Mouse (Mus musculus) heart, postnatal 0 days (tissue): ENCODE data around the gene Megf8. TPM values are rescaled to one million over a fixed set of nuclear protein-coding genes. Genes with fewer than 3 reads are reported as not detected.

Experiments used
- ATAC-seq: fragments of 200-750 bp; cut with Nextera tagmentation; 2 replicates; pipeline ENCODE4 v1.8.0; 2017; ENCODE audit warnings: low read depth, moderate number of reproducible peaks, moderate library complexity; ENCODE audit not compliant: insufficient read depth
- DNase-seq: peaks from one replicate; pipeline ENCODE4 v3.0.0-alpha.2; 2016; ENCODE audit warnings: low spot score
- H3K27ac ChIP-seq: fragments of 300-500 bp; sonication (generic); 2 replicates; pipeline ENCODE4 v1.5.1; 2014; ENCODE audit warnings: low read depth, mild to moderate bottlenecking
- H3K27me3 ChIP-seq: fragments of 300-500 bp; sonication (generic); 2 replicates; pipeline ENCODE4 v1.6.1; 2014; ENCODE audit warnings: low read length, mixed read lengths; ENCODE audit not compliant: control insufficient read depth, insufficient read depth
- H3K36me3 ChIP-seq: fragments of 300-500 bp; sonication (generic); replicated peaks from 2 replicates; pipeline ENCODE4 v1.6.1; 2014; ENCODE audit warnings: low read length, mixed read lengths; ENCODE audit not compliant: control insufficient read depth, insufficient read depth
- H3K4me1 ChIP-seq: fragments of 300-500 bp; sonication (generic); 2 replicates; pipeline ENCODE4 v1.6.1; 2014; ENCODE audit warnings: antibody characterized with exemption; ENCODE audit not compliant: control insufficient read depth, insufficient read depth
- H3K4me2 ChIP-seq: fragments of 300-500 bp; sonication (generic); 2 replicates; pipeline ENCODE4 v1.6.1; 2014; ENCODE audit warnings: low read depth, mild to moderate bottlenecking, low read length, moderate library complexity
- H3K4me3 ChIP-seq: fragments of 300-500 bp; sonication (generic); 2 replicates; pipeline ENCODE4 v1.5.1; 2014; ENCODE audit warnings: low read depth, low read length
- H3K9ac ChIP-seq: fragments of 300-500 bp; sonication (generic); replicated peaks from 2 replicates; pipeline ENCODE4 v1.6.1; 2014; ENCODE audit warnings: low read depth, low read length, mixed read lengths
- H3K9me3 ChIP-seq: fragments of 300-500 bp; sonication (generic); replicated peaks from 2 replicates; pipeline ENCODE4 v1.6.1; 2016; ENCODE audit warnings: low read length; ENCODE audit not compliant: control insufficient read depth
- CTCF ChIP-seq: IDR thresholded peaks from 2 replicates; pipeline ENCODE4 v1.5.1; 2016; ENCODE audit warnings: antibody characterized with exemption, control low read depth, low read depth
- EP300 ChIP-seq: IDR thresholded peaks from 2 replicates; pipeline ENCODE4 v1.6.1; 2016; ENCODE audit warnings: antibody characterized with exemption, low read depth
- WGBS: fragments of 180-500 bp; shearing (Covaris S2); extraction: QIAGEN DNeasy Blood & Tissue Kit; methylation state at CpG from one replicate; pipeline ENCODE4 v1.1.7; 2014; 5-methylcytosine and 5-hydroxymethylcytosine counted together
- polyA plus RNA-seq: library from polyadenylated mRNA; unstranded; fragments of >200 nt; fragmentation: Nextera tagmentation; extraction: Ambion mirVana; gene quantifications from 2 replicates; pipeline ENCODE4 v1.2.1, GENCODE M21; 2015
- total RNA-seq: library from RNA; depleted of rRNA; stranded (reverse); fragments of >200 nt; gene quantifications from 2 replicates; pipeline ENCODE4 v1.2.3, GENCODE M21; 2014; ENCODE audit warnings: low replicate concordance; rRNA removed

Megf8 gene
- total and polyA plus RNA-seq, 2 experiments from 2014 or later, result 4.4 to 17.7 TPM

- Histone ChIP-seq H3K4me1 (no peaks in the 10 kb centered on the region), H3K27me3 (no peaks in the 10 kb centered on the region), H3K9ac (no peak overlapping the region), H3K9me3 (no peaks in the 10 kb centered on the region), H3K36me3 (no peaks in the 10 kb centered on the region), H3K27ac (no peak overlapping the region), H3K4me2 (no peak overlapping the region), H3K4me3 (no peak overlapping the region)
- DNase-seq (no peak), ATAC-seq (no peak)
- TF ChIP-seq EP300, result no peak
- TF ChIP-seq CTCF, result peak; percentile 43
- 45% methylated on average over 4 of the region's 4 CpGs for WGBS
Measured at GRCm38 (mm10) chr7:25409114-25409760, 92.3 kb downstream of the Megf8 start.

GRCm38 (mm10) chr7:25410969-25411615 lies 94.1 kb downstream of the Megf8 start:
- H3K9me3 ChIP-seq, result no peaks in the 10 kb centered on the region
- H3K27ac ChIP-seq, result no peak overlapping the region
- H3K4me1 ChIP-seq, result no peaks in the 10 kb centered on the region
- ATAC-seq, result no peak
- no peak overlapping the region for H3K9ac ChIP-seq
- WGBS, result 81% methylated on average over 1 of the region's 1 CpGs
- H3K27me3 ChIP-seq, result no peaks in the 10 kb centered on the region
- TF ChIP-seq CTCF, result no peak
- no peak for TF ChIP-seq EP300
- no peaks in the 10 kb centered on the region for H3K36me3 ChIP-seq
- H3K4me2 ChIP-seq, result no peak overlapping the region
- no peak for DNase-seq
- H3K4me3 ChIP-seq, result no peak overlapping the region

DNA sequence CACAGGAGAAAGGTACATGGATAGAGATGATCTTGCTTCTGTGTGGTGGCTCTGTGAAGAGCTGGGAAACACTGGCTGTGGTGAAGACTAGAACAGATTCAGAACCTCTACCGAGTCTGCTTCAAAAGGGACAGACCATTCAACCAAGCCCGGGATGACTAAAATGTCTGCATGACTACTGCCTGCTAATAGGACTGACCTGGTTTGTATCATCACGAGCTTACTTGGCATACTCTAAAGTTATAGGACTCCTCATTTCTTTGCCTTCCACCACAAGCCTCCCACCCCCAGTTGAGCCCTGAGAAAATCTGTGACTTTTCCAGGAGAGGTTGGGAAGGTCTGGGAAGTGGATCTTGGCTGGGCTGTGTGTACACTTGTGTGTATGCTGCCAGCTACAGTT lies 94.9 kb downstream of the Megf8 start:
- H3K4me3 ChIP-seq, result no peak overlapping the region
- H3K9ac ChIP-seq, result no peak overlapping the region
- H3K36me3 ChIP-seq, result no peaks in the 10 kb centered on the region
- no peaks in the 10 kb centered on the region for H3K4me1 ChIP-seq
- WGBS, result 68% methylated on average over 3 of the region's 3 CpGs
- TF ChIP-seq EP300 (no peak), CTCF (no peak)
- DNase-seq (no peak), ATAC-seq (no peak)
- no peak overlapping the region for H3K27ac ChIP-seq
- no peak overlapping the region for H3K4me2 ChIP-seq
- no peaks in the 10 kb centered on the region for H3K9me3 ChIP-seq
- no peaks in the 10 kb centered on the region for H3K27me3 ChIP-seq

- Histone ChIP-seq H3K36me3 (no peaks in the 10 kb centered on the region), H3K4me2 (no peak within 1 kb of the TSS), H3K27me3 (no peaks in the 10 kb centered on the region), H3K9ac (no peak within 1 kb of the TSS), H3K9me3 (no peaks in the 10 kb centered on the region), H3K27ac (peak within 1 kb of the TSS; percentile 22; the same call in 1 of the 2 replicates), H3K4me3 (no peak within 1 kb of the TSS), H3K4me1 (no peaks in the 10 kb centered on the region)
- ATAC-seq (no peak), DNase-seq (peak; percentile 27)
- TF ChIP-seq CTCF (no peak), EP300 (no peak)
- WGBS, result 30% methylated on average over 7 of the region's 7 CpGs
Measured at GRCm38 (mm10) chr7:25412833-25413441, 96.0 kb downstream of the Megf8 start, which contains the start of gene Cxcl17. Gene Cxcl17 (minus strand): TSS chr7:25412886.

Other genes with a start within 250 kb of the Megf8 start
- gene Grik5, start 244.8 kb upstream of the Megf8 start, total RNA-seq, result 16.2 and 21.5 TPM in 2 replicates
- gene Grik5, start 244.8 kb upstream of the Megf8 start, polyA plus RNA-seq, result 1.5 and 1.6 TPM in 2 replicates
- 9.8 and 12.0 TPM in 2 replicates for gene Zfp574, start 244.6 kb upstream of the Megf8 start, total RNA-seq
- 11.2 and 11.6 TPM in 2 replicates for gene Zfp574, start 244.6 kb upstream of the Megf8 start, polyA plus RNA-seq
- gene Pou2f2, start 137.4 kb upstream of the Megf8 start, total RNA-seq, result under 0.01 and 0.15 TPM in 2 replicates
- 0.25 and 0.26 TPM in 2 replicates for gene Pou2f2, start 137.4 kb upstream of the Megf8 start, polyA plus RNA-seq
- 20.5 and 33.8 TPM in 2 replicates for gene Dedd2, start 96.5 kb upstream of the Megf8 start, total RNA-seq
- 9.5 and 11.0 TPM in 2 replicates for gene Dedd2, start 96.5 kb upstream of the Megf8 start, polyA plus RNA-seq
- 6.6 and 6.8 TPM in 2 replicates for gene Zfp526, start 95.7 kb upstream of the Megf8 start, total RNA-seq
- 1.2 and 1.4 TPM in 2 replicates for gene Zfp526, start 95.7 kb upstream of the Megf8 start, polyA plus RNA-seq
- gene Gsk3a, start 79.3 kb upstream of the Megf8 start, total RNA-seq, result 62.1 and 64.7 TPM in 2 replicates
- gene Gsk3a, start 79.3 kb upstream of the Megf8 start, polyA plus RNA-seq, result 5.3 and 5.9 TPM in 2 replicates
- 41.4 and 66.8 TPM in 2 replicates for gene Erf, start 66.4 kb upstream of the Megf8 start, total RNA-seq
- 6.5 and 7.0 TPM in 2 replicates for gene Erf, start 66.4 kb upstream of the Megf8 start, polyA plus RNA-seq
- gene Cic, start 49.5 kb upstream of the Megf8 start, total RNA-seq, result 57.2 and 63.0 TPM in 2 replicates
- gene Cic, start 49.5 kb upstream of the Megf8 start, polyA plus RNA-seq, result 15.7 and 16.9 TPM in 2 replicates
- 83.9 and 161 TPM in 2 replicates for gene Pafah1b3, start 19.2 kb upstream of the Megf8 start, total RNA-seq
- 57.3 and 61.5 TPM in 2 replicates for gene Pafah1b3, start 19.2 kb upstream of the Megf8 start, polyA plus RNA-seq
- not detected in 2 replicates for gene Prr19, start 15.8 kb upstream of the Megf8 start, total RNA-seq
- gene Prr19, start 15.8 kb upstream of the Megf8 start, polyA plus RNA-seq, result not detected in 2 replicates
- gene Tmem145, start 11.1 kb upstream of the Megf8 start, total RNA-seq, result not detected in 2 replicates
- gene Tmem145, start 11.1 kb upstream of the Megf8 start, polyA plus RNA-seq, result not detected in 2 replicates
- gene Cnfn, start 52.6 kb downstream of the Megf8 start, total RNA-seq, result not detected in 2 replicates
- not detected in 2 replicates for gene Cnfn, start 52.6 kb downstream of the Megf8 start, polyA plus RNA-seq
- gene Lipe, start 81.5 kb downstream of the Megf8 start, total RNA-seq, result 23.5 and 31.1 TPM in 2 replicates
- gene Lipe, start 81.5 kb downstream of the Megf8 start, polyA plus RNA-seq, result 19.3 and 21.5 TPM in 2 replicates
- gene Cxcl17, start 95.7 kb downstream of the Megf8 start, total RNA-seq, result not detected in 2 replicates
- gene Cxcl17, start 95.7 kb downstream of the Megf8 start, polyA plus RNA-seq, result 0.42 and 1.1 TPM in 2 replicates
- 4.9 and 12.8 TPM in 2 replicates for gene Ceacam1, start 160.4 kb downstream of the Megf8 start, total RNA-seq
- gene Ceacam1, start 160.4 kb downstream of the Megf8 start, polyA plus RNA-seq, result 4.7 and 5.5 TPM in 2 replicates
- gene Ceacam2, start 222.7 kb downstream of the Megf8 start, total RNA-seq, result not detected in 2 replicates
- not detected in 2 replicates for gene Ceacam2, start 222.7 kb downstream of the Megf8 start, polyA plus RNA-seq